Mouse (Mus musculus) intestine, postnatal 0 days (tissue): Measurements from ENCODE around the gene Cenpp. TPM values are rescaled to one million over a fixed set of nuclear protein-coding genes. Genes with fewer than 3 reads are reported as not detected.

ENCODE experiments used
- ATAC-seq: fragments of 200-750 bp; cut with Nextera tagmentation; 2 replicates; pipeline ENCODE4 v1.8.0; 2017; ENCODE audit warnings: mild to moderate bottlenecking, moderate TSS enrichment, moderate library complexity
- H3K27ac ChIP-seq: fragments of 300-500 bp; sonication (generic); 2 replicates; pipeline ENCODE4 v1.5.1; 2014; ENCODE audit warnings: mild to moderate bottlenecking, low read depth, low read length, moderate library complexity
- H3K27me3 ChIP-seq: fragments of 300-500 bp; sonication (generic); replicated peaks from 2 replicates; pipeline ENCODE4 v1.6.1; 2014; ENCODE audit warnings: low read length, mixed read lengths; ENCODE audit not compliant: control insufficient read depth, insufficient read depth
- H3K36me3 ChIP-seq: fragments of 300-500 bp; sonication (generic); 2 replicates; pipeline ENCODE4 v1.6.1; 2014; ENCODE audit warnings: mild to moderate bottlenecking, moderate library complexity; ENCODE audit not compliant: control insufficient read depth, insufficient read depth
- H3K4me1 ChIP-seq: fragments of 300-500 bp; sonication (generic); replicated peaks from 2 replicates; pipeline ENCODE4 v1.6.1; 2014; ENCODE audit warnings: antibody characterized with exemption, low read length, mixed read lengths; ENCODE audit not compliant: control insufficient read depth, insufficient read depth
- H3K4me2 ChIP-seq: fragments of 300-500 bp; sonication (generic); replicated peaks from 2 replicates; pipeline ENCODE4 v1.6.1; 2014; ENCODE audit warnings: low read depth, mild to moderate bottlenecking, moderate library complexity
- H3K4me3 ChIP-seq: fragments of 300-500 bp; sonication (generic); 2 replicates; pipeline ENCODE4 v1.5.1; 2014; ENCODE audit warnings: low read depth, low read length
- H3K9ac ChIP-seq: fragments of 300-500 bp; sonication (generic); 2 replicates; pipeline ENCODE4 v1.6.1; 2014; ENCODE audit warnings: mild to moderate bottlenecking, low read depth, low read length
- H3K9me3 ChIP-seq: fragments of 300-500 bp; sonication (generic); 2 replicates; pipeline ENCODE4 v1.6.1; 2016; ENCODE audit warnings: mixed run types; ENCODE audit not compliant: control insufficient read depth
- CTCF ChIP-seq: sonication (generic); IDR thresholded peaks from 2 replicates; pipeline ENCODE4 v1.5.1; 2016; ENCODE audit warnings: low read depth, mild to moderate bottlenecking, control low read depth, antibody characterized with exemption, moderate library complexity
- WGBS: fragments of 180-500 bp; shearing (Covaris S2); extraction: QIAGEN DNeasy Blood & Tissue Kit; methylation state at CpG from one replicate; pipeline ENCODE4 v1.1.7; 2014; 5-methylcytosine and 5-hydroxymethylcytosine counted together
- polyA plus RNA-seq: library from polyadenylated mRNA; unstranded; fragments of >200 nt; fragmentation: Nextera tagmentation; extraction: Ambion mirVana; gene quantifications from 2 replicates; pipeline ENCODE4 v1.2.1, GENCODE M21; 2015

The Cenpp gene
- polyA plus RNA-seq, 1 experiment from 2014 or later, result 12.1 TPM

- no peak for ATAC-seq
- no peak overlapping the region for H3K4me3 ChIP-seq
- no peak overlapping the region for H3K9ac ChIP-seq
- H3K4me1 ChIP-seq, result no peaks in the 10 kb centered on the region
- no peak overlapping the region for H3K27ac ChIP-seq
- no peaks in the 10 kb centered on the region for H3K36me3 ChIP-seq
- no peak overlapping the region for H3K4me2 ChIP-seq
- H3K27me3 ChIP-seq, result no peaks in the 10 kb centered on the region
- TF ChIP-seq CTCF, result no peak
- no peaks in the 10 kb centered on the region for H3K9me3 ChIP-seq
Observed at GRCm38 (mm10) chr13:49583859-49584258, 68.7 kb downstream of the Cenpp start.

GRCm38 (mm10) chr13:49581541-49582530, 70.7 kb downstream of the Cenpp start, which contains the start of gene Omd:
Gene Omd (plus strand): TSS chr13:49582462.
- H3K27ac ChIP-seq, result peak within 1 kb of the TSS; percentile 1; the same call in 1 of the 2 replicates
- H3K27me3 ChIP-seq, result no peaks in the 10 kb centered on the region
- H3K9me3 ChIP-seq, result no peaks in the 10 kb centered on the region
- no peak for ATAC-seq
- H3K4me2 ChIP-seq, result no peak within 1 kb of the TSS
- TF ChIP-seq CTCF, result no peak
- no peaks in the 10 kb centered on the region for H3K4me1 ChIP-seq
- H3K36me3 ChIP-seq, result no peaks in the 10 kb centered on the region
- WGBS, result 61% methylated on average over 8 of the region's 8 CpGs
- no peak within 1 kb of the TSS for H3K4me3 ChIP-seq
- no peak within 1 kb of the TSS for H3K9ac ChIP-seq

GRCm38 (mm10) chr13:49571418-49571817, 81.2 kb downstream of the Cenpp start:
- Histone ChIP-seq H3K4me3 (no peak overlapping the region), H3K27ac (no peak overlapping the region), H3K27me3 (no peaks in the 10 kb centered on the region), H3K36me3 (no peaks in the 10 kb centered on the region), H3K9me3 (no peaks in the 10 kb centered on the region), H3K4me2 (no peak overlapping the region), H3K4me1 (0 out of 2 replicates have a peak, but pooled peaks cover 2% of the 10 kb centered on the region), H3K9ac (no peak overlapping the region)
- no peak for TF ChIP-seq CTCF
- 72% methylated on average over 2 of the region's 2 CpGs for WGBS
- no peak for ATAC-seq

- ATAC-seq, result no peak
- 68% methylated on average over 3 of the region's 3 CpGs for WGBS
- Histone ChIP-seq H3K27ac (no peak overlapping the region), H3K9me3 (no peaks in the 10 kb centered on the region), H3K27me3 (no peaks in the 10 kb centered on the region), H3K4me1 (0 out of 2 replicates have a peak, but pooled peaks cover 2% of the 10 kb centered on the region), H3K36me3 (no peaks in the 10 kb centered on the region), H3K4me2 (no peak overlapping the region), H3K4me3 (no peak overlapping the region), H3K9ac (no peak overlapping the region)
- no peak for TF ChIP-seq CTCF
Observed at GRCm38 (mm10) chr13:49570371-49570770, 82.2 kb downstream of the Cenpp start.

- H3K9ac ChIP-seq, result no peak overlapping the region
- TF ChIP-seq CTCF, result 0 out of 2 replicates have a peak, but pooled peaks have one; percentile 26
- H3K36me3 ChIP-seq, result no peaks in the 10 kb centered on the region; the same call in 1 of the 2 replicates
- H3K4me3 ChIP-seq, result no peak overlapping the region
- no peaks in the 10 kb centered on the region for H3K4me1 ChIP-seq
- H3K9me3 ChIP-seq, result no peaks in the 10 kb centered on the region
- no peaks in the 10 kb centered on the region for H3K27me3 ChIP-seq
- 93% methylated on average over 1 of the region's 1 CpGs for WGBS
- no peak for ATAC-seq
- H3K27ac ChIP-seq, result no peak overlapping the region
- no peak overlapping the region for H3K4me2 ChIP-seq
Observed at GRCm38 (mm10) chr13:49564347-49564746, 88.2 kb downstream of the Cenpp start.

GRCm38 (mm10) chr13:49560886-49561285, 91.7 kb downstream of the Cenpp start:
- Histone ChIP-seq H3K36me3 (no peaks in the 10 kb centered on the region; the same call in 1 of the 2 replicates), H3K4me1 (no peaks in the 10 kb centered on the region), H3K9ac (no peak overlapping the region), H3K4me3 (no peak overlapping the region), H3K27ac (no peak overlapping the region), H3K9me3 (no peaks in the 10 kb centered on the region), H3K4me2 (no peak overlapping the region), H3K27me3 (no peaks in the 10 kb centered on the region)
- no peak for ATAC-seq
- TF ChIP-seq CTCF, result no peak
- 54% methylated on average over 2 of the region's 2 CpGs for WGBS
